Mouse (Mus musculus): ENCODE data around the gene 0610012G03Rik.
"Not testable (repeated sequence)": the region's sequence is repeated elsewhere in the genome, so short reads cannot be mapped to it uniquely, and the experiment has no call there.

DNA sequence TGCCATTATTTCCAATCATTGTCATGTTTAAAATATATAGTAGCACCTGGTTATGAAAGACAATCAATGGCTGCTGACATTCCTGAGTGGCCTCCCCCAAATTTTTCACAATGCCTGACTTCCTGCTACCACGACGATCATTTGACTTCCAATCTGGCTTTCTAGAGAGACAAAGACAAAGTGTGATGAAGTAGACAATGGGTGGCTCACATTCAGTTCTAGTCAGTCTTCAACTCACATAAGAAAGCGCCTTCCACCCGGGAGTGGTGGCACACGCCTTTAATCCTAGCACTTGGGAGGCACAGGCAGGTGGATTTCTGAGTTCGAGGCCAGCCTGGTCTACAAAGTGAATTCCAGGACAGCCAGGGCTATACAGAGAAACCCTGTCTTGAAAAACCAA, 2.3 kb downstream of the 0610012G03Rik start:
- not testable (repeated sequence) for TF ChIP-seq MAFK (IDR thresholded peaks at IDR 0.05; ENCODE audit: insufficient read depth, low read depth, low read length); ZC3H11A (IDR thresholded peaks at IDR 0.05; ENCODE audit: borderline replicate concordance, low read depth, low read length); CHD2 (IDR thresholded peaks at IDR 0.05; ENCODE audit: low read depth, low read length)

Data from ES-E14 (cell line).